Mouse (Mus musculus) kidney, postnatal 25 days (tissue): ENCODE measurements around the gene P4hb.
A peak's percentile ranks its signal among the peaks of the same experiment; 100 is the strongest.
"Not testable (repeated sequence)": the region's sequence is repeated elsewhere in the genome, so short reads cannot be mapped to it uniquely, and the experiment has no call there.

ENCODE experiments used
- DNase-seq, 2 experiments: peaks; one replicate each; pipeline ENCODE4 v3.0.0; 2021; ENCODE audit warnings: mixed read lengths in 2 of 2

P4hb gene

DNA sequence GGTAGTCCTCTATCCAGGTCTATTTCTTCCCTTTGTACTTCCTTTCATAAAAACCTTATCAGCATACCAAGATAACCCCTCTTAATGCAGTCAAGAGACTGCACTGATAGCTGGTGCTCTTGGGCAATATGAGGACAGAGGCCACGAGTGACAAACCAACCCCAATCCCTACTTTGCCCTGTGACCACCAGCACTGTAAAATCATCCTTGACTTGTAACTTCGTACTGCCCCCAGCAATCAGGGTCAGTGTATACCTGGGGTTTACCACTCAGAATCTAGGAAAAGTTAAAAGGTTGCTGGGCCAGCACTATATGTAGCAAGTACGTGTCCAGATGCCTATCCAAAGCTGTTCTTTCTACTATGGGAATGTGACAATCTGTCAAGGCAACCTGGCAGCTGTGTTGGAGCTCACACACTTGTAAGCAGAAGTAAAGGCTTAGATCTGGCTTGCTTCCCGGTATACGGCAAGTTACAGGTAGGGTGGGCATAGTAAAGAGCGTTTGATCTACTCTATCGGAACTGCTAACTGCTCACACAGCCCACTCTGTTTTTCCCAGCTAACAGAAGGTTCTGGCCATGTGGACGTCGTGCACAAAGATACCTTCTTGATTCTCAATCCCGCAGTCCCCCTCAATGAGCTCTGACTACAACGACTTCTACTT, 1.2 kb downstream of the P4hb start:
- DNase-seq, result no peak

GRCm38 (mm10) chr11:120571122-120571521, 1.9 kb downstream of the P4hb start:
- DNase-seq, result no peak

DNA sequence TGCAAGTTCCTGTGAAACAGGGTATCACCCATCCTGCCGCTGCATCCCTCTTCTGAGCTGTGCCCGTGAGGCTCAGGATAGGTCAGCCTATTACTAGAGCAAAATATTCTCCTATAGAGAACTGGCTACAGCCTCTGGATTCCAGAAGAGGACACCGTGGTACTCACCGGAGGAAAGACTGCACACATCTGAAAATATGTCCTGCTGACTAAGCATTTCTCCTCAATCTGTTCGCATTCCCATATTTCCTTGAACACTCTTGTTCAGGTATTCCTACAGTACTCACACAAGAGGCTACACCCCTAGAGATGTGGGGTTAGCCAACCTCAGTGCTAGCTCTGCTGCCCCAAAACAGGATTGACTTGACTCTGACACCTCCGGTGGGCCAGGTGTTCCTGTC, 4.7 kb downstream of the P4hb start:
- DNase-seq, result no peak

DNA sequence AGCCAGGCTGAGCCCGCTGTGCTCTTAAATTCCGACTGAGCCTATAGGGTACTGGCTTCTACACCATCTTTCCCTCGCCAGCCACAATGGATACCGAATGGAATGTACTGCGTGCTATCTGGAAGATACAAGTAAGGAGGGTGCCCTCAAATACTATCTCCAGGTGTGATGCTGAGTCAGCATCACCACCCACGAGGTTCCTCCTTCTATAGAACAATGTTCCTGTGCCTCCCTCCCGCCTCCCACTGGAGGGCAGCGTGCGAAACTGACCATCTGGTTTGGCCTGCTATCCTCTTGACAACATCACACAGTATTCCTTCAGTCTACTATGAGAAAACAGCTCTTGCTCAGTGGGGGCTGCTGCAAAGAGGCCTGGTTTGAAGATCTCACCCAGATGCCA, 7.9 kb downstream of the P4hb start:
- no peak for DNase-seq

GRCm38 (mm10) chr11:120562949-120563348, 10.1 kb downstream of the P4hb start:
- no peak for DNase-seq

DNA sequence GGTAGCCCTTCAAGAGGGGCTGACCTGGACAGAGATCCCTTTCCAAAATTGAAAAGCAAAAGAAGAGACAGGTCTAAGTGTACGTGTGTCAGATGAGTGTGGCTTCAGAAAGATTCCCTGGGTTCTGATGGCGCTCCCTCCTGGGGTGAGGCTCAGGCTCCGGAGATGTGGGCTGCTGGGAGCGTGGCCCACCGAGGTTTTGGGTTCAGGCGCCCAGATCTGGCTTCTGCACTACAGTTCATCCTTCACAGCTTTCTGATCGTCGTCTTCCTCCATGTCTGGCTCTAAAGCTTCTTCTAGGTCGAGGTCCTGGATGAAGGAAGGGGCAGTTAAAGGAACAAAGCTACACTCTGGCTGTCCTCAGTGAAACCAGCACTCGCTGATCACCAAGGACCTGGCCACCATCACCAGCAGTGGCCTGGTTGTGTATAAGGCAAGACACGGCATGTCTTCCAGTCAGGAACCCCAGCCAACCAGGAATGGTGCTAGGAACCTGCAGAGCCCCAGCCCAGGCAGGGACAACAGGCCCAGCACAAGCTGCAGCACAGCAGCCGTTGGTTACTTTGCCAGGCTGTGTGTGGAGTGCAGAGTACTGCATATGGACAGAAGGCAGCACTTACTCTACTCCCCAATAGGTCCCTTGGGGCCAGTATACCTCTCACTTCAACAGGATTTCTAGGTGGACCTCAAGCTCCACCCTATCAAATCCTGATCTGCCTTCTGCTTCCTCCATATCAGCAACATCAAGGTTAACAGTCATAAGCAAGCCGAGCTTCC, 11.9 kb downstream of the P4hb start:
- no peak for DNase-seq

- not testable (repeated sequence) for DNase-seq
These were observed 14.2 kb downstream of the P4hb start for GRCm38 (mm10) chr11:120558843-120559242.

DNA sequence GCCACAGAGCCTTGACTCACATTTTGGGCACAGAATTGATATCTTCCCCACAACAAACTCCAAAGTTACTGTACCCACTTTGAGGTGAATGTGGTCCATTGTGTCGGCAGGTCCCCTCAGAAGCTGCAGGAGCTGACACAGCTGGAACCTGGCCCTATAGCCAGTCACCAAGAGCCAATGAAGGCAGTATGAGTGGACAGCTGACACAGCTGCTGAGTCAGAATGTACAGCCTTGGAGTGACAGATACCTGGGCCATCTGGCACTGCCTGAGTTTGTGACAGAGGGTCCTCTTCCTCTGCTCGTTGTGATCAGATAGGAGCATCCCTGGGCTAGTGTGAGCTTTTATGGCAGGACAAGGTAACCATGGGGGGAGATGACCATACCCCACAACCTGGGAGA, 17.8 kb downstream of the P4hb start:
- DNase-seq, result no peak

- no peak for DNase-seq
These were observed 18.2 kb downstream of the P4hb start for GRCm38 (mm10) chr11:120554834-120555233.

- no peak for DNase-seq
These were observed 20.3 kb downstream of the P4hb start for GRCm38 (mm10) chr11:120552736-120553135.

DNA sequence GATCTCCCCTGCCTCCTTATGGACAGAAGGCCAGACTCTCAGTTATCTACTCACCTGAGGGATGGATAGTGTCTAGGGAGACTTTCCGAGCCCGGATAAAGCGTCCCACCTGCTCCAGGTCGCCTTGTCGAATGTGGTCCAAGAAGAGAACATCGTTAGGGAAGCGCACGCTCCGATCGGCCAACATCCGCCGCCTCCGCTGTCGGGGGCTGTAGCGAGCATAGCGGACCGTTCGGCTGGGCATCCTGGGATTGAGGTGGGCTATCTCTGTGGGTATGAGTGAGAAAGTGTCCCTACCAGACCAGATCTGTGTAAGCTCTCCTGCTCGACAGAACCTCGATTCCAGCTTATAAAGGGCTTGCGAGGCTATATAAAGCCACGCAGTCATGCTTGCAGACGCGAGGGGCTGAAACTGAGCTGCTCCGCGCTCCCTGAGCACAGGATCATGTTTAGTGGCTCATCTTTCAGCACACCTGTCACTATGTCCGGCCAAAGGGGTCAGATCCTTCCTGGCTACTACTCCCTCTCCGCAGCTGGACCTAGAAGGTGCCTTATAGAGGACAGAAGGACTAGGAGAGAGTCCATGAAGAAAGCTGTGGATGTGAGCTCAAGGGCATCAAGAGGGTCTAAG, 22.1 kb downstream of the P4hb start, which contains the start of gene Ppp1r27:
TSS of gene Ppp1r27 (minus strand) at position 323 of the 631 bp plus-strand sequence.
- DNase-seq, result no peak

DNA sequence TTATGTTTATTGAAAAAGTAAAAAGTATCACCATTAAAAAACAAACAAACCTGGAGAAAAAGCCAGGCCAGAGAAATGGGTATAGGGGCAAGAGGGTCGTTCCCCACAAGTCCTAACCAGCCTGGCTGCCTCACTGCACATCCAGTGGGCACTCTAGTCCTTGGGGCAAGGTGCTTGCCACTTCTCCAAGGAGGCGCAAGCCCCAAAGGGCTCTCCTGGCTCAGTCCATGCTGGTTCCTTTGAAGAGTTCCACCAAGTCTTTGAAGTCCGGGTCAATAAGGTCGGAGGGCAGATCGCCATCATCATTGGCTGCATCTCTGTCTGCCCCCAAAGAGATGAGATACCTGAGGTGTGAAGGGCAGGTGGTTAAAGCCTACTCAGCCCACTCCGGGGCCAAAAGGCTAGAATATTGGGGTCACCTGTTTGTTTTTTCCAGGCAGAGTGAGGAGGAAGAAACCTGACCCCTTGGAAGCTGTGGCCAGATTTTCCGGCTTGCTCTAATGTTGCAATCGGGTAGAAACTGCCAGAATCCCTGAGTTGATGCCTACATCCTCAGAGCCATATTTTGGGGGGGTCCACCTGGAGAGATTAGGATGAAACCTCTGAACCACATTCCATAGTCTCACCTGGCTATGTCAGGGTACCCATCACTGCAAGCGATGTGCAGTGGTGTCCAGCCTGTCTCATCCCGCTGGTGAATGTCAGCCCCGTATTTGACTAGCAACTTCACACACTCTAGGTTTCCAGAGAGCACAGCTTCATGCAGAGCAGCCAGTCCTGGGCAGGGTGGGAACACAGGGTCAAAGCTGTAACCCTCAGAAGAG, 22.9 kb downstream of the P4hb start:
- no peak for DNase-seq

GRCm38 (mm10) chr11:120549168-120549945, 23.7 kb downstream of the P4hb start, which contains the start of gene Mcrip1:
Mcrip1 (minus strand) TSS chr11:120549727.
- peak; percentile 95 to 97 for DNase-seq

DNA sequence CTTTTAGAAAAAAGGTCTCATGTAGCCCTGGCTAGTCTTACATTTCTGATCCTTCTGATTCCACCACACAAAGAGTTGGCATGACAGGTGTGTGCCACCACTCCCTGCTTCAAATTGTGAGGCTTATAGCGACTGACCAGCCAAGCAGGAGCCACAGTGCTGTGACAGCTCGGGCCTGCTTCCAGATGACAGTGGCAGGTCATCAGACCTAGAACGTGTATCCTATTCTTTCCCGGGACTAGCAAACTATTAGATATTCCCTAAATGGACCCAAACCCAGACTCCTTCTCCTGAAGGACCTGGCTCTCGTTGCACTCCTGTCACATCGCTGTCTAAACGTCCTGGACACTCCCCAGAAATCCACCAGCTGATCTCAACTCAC, 24.3 kb downstream of the P4hb start:
- DNase-seq, result no peak

DNA sequence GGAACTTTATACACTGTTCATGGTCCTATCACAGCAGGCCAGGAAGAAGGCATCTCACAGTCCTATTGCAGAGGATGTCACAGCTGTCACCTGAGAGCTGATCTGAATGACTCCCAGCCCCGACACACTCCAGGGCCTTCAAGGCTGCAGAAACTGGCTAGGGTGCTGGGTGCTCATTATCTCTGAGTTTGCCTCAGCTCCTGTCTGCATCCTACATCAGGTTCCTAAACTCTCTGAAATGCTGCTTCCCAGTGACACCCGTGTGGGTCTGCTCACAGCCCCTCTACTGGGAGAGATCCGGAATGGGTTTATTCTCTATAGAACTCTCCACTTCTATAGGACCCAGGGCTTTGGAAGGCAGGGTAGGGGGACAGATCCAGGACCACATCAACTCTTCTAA, 24.8 kb downstream of the P4hb start:
- no peak for DNase-seq

GRCm38 (mm10) chr11:120547469-120547868, 25.6 kb downstream of the P4hb start:
- DNase-seq, result no peak

- DNase-seq, result peak; percentile 49 to 80
These were observed 27.1 kb downstream of the P4hb start for GRCm38 (mm10) chr11:120545964-120546363.

DNA sequence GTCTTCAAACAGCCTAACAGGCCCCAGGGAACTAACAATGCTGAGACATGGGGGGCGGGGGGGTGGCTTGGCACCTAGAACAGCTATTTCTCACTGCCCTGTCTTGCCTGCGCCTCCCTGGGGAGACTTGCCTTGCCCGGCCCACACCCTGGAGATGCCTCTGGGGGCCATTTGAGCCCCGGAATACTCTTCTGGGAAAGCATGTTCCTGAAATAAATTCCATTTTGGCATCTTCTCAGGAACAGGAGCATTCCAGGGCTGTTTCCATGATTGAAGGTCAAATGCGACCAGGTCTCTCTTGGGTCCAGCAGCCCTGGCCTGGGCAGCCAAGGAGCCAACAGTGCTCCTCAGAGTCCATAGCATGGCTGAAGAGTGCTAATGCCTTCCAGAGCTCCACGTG, 30.7 kb downstream of the P4hb start:
- DNase-seq, result peak in 1 of 2 experiments; percentile 60

DNA sequence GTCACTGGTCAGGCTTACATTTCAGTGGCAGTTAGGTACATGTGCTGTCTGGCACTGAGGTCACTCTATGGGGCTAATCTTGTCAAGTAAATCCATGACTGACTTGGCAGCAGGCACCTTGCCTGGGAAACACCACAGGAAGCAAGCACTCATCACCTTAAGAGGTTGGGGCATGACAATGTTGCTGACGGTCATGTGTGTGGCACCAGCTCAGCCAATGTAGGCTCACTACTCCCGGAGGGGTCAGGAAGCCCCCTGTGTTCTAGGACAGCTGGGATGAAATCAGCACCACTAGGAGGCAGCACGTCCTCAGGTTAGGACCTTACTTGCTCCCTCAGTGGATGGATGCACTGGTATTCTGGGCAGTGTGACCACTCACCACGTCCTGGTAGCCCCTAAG, 31.1 kb downstream of the P4hb start:
- DNase-seq, result peak in 1 of 2 experiments; percentile 54

DNA sequence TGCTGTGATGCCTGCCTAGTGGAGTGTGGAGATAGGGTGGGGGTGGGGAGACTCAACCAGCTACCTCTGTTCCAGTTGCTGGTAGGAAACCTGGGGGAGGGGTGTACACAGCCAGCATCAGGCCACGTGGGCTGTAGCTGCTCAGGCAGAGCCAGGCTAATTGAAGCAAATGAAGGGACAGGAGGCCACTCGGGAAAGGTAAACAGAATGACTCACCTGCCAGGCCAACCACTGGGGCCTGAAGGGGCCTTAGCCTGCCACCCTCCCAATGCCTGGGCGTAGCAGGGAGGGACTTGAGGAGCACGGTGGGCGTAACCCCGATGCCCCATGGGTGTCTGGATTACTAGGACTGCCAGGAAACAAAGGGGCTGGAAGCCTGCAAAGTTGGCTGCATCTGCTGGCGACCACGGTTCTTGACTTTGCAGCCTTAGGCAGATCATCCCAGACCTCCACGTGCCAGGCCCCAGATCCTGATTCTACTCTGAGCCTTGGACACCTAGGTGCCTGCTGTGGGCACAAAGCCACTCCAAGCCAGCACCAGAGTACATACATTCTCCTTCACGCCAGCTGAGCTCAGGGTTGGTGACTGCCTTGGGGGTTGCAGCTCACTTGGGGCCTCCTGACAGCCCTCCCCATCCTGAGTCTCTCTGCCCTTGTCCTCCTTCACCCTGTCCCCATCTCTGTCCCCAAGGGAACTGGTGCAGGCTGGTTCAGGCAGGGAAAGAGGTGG, 33.6 kb downstream of the P4hb start:
- DNase-seq, result peak; percentile 75 to 93

- DNase-seq, result no peak
These were observed 34.1 kb downstream of the P4hb start for GRCm38 (mm10) chr11:120538955-120539284.
